Mouse (Mus musculus): ENCODE data around the gene Sh2d7. TPM values are rescaled to one million over a fixed set of nuclear protein-coding genes. Genes with fewer than 3 reads are reported as not detected.

Gene Sh2d7
- total RNA-seq (2014; fragmentation: Nextera tagmentation) (not detected in 2 replicates), total RNA-seq (2017) (not detected in 2 replicates)

DNA sequence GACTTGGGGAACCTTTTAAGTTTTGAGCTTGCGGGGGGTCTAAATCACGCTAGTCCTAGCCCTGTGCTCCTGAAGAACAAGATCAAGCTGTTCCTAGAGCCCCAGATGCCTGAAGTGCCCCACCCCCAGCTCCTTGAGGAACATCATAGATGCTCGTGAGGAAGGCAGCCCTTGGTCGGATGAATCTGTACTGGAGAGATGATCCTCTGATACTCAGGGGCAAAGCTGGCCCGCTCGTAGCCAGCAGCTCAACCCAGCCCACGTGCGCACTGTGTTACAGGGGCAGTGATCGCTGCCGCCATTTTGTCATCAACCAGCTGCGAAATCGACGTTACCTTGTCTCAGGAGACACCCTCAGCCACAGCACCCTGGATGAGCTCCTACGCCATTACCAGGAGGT lies at the start of gene Sh2d7:
Sh2d7 (plus strand) TSS at position 301 of the 400 bp plus-strand sequence.
- ATAC-seq (replicated peaks; ENCODE audit: low FRiP score, low TSS enrichment, poor library complexity, severe bottlenecking): no peak

DNA sequence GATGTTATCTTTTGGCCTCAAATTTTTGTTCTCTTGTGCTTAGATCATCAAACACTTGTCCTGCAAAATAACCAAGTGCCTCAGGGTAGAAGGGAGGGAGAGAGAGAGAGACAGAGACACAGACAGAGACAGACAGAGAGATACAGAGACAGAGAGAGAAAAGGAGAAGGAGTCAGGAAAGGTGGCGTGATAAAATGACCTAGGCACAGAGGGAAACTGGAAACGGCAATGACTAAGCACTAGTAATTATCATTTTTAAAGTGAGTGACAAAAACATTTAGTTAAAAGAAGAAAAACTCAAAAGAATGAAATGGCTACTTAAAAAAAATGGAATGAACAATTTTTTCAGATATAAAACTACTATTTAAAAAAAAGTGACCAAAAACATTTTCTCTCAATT lies 49.2 kb upstream of the Sh2d7 start:
- ATAC-seq (replicated peaks; ENCODE audit: low FRiP score, low TSS enrichment, poor library complexity, severe bottlenecking): no peak

DNA sequence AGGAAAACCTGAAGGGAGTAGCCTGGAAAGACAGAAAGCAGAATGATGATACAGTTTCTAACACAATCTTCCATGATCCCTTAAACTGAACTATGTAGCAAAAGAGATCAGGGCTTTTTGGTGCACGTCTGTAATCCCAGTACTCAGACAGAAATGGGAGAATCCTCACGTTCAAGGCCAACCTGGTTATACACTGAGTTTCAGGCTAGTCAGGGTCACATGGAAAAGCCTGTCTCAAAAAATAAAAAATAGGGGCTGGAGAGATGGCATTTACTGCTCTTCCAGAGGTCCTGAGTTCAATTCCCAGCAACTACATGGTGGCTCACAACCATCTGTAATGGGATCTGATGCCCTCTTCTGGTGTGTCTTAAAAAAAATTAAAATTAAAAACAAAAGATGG lies 48.4 kb upstream of the Sh2d7 start:
- no peak for ATAC-seq (replicated peaks; ENCODE audit: low FRiP score, low TSS enrichment, poor library complexity, severe bottlenecking)

DNA sequence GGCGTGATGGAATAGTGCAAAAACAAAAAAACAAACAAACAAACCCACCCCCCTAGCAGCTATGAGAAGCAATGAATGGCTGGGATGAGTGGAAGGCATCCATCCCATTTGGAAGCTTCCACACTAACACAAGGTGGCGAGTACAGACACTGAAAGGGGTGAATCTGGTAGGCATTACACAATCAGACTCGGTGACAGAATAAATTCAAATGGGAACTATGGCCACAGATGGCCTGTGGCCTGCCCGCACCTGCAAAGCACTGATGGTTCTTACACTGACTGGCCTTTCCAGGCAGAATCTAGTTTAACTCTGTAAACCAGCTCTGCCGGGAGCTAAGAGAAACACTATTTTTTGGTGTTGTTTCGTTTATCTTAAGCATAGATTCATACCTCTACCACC lies 39.5 kb upstream of the Sh2d7 start:
- ATAC-seq (replicated peaks; ENCODE audit: low FRiP score, low TSS enrichment, poor library complexity, severe bottlenecking): no peak

DNA sequence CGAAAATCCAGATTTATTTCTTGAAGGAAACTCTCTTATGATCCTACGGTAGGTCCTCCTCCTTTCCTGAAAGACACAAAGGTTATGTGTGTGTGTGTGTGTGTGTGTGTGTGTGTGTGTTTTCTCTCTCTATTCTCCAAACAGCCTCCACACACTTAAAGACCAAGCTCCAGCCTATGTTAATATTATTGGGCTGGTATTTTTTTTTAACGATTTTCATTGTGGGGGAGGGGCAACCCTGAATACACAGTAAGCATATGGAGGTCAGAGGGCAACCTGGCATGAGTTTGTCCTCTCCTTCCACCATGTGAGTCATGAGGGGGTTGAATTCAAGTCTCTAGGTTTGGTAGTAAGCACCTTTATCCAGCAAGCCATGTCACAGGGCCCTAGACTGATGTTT lies 39.0 kb upstream of the Sh2d7 start:
- no peak for ATAC-seq (replicated peaks; ENCODE audit: low FRiP score, low TSS enrichment, poor library complexity, severe bottlenecking)

DNA sequence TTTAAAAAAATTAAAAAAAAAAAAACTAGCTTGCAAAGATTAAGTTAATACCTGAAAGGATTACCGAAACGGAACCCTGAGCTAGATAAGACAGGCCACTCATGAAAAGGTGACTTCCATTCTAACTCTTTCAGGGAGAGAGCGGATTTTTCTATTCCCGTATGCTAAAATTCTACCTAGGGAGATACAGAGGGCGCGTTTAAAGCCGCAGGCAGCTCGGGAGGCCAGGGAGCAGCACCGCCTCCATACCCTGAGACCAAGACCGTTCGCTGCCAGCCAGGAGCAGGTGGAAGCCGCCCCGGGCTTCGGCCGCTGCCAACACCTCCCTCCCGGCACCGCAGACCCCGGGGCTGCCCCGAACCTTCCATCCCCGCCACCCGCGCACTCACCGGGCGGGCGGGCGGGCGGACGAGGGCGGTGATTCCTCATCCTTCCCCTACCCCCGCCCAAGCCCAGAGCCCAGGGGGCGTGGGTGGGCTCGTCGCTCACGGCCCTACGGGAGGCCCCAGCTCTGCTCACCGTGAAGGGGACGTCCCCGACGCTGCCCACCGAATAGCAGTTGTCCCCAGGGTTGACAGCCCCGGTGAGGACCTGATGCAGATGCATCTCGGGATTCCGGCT lies 37.8 kb upstream of the Sh2d7 start:
- peak; percentile 32; the same call in 1 of the 2 replicates for ATAC-seq (replicated peaks; ENCODE audit: low FRiP score, low TSS enrichment, poor library complexity, severe bottlenecking)

DNA sequence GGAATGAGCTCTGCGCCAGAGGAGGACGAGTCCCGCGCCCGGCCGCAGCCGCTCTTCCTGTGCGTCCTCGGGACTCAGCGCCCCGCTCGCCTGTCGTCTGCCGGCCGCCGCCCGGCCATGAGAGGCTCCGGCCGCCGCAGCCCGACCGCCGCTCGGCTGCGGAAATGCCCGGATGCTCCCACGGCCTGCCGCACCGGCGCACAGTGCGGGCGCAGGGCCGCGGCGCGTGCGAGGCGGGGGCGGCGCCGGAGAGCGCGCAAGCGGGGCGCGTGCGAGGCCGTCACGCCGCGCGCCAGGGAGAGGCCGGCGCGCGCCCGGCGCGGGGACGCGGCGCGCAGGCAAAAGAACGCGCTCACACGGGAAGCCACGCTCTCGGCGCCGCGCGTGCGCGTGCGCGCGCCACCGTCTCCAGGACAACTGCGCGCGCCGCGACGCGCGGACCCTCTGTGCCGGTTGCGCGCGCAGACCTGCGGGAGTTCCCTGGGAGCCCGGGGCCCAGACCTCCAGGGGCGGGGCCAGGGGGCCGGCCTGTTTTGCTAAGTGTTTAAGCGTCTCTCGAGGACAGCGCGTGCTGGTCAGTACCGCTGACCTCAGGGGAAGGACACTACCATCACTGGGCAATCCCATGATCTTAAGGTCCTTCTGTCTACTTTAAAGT lies 37.2 kb upstream of the Sh2d7 start, which contains the start of gene Dmxl2:
Dmxl2 (minus strand) TSS at position 174 of the 658 bp plus-strand sequence.
- ATAC-seq (replicated peaks; ENCODE audit: low FRiP score, low TSS enrichment, poor library complexity, severe bottlenecking): peak; percentile 62

DNA sequence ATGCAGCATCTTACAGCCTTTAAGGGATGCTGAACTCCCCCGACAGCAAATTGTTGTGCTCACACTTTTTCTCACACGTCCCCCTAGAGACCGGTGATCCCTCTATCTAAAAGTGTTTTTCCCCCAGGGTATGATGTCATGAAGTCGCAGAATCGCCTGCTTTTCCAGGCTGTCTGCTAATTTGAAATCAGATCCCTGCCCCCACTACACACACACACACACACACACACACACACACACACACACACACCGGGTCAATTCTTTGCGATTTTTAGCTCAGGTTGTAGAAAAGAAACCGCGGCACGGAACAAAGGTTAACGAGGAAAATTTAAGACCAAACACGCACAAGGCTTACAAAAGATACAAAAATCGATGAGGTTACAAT lies 36.7 kb upstream of the Sh2d7 start:
- no peak for ATAC-seq (replicated peaks; ENCODE audit: low FRiP score, low TSS enrichment, poor library complexity, severe bottlenecking)

DNA sequence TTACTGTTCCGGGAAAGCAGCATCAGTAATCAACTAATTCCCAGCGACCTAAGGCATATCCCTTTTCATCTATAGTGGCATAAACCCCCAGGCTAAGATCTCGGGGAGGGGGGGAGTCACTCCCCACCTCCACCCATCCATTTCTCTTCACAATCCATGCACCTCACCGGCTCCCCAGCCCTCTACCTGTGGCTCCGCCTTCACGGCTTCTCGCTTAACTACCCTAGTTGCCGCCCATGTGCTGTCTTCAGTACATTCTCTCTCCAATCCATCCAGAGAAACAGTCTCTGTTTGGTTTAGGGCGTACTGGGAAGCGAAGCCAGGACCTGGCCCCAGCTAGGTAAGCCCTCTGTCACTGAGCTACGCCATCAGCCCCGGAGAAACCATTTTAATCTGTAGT lies 35.9 kb upstream of the Sh2d7 start:
- ATAC-seq (replicated peaks; ENCODE audit: low FRiP score, low TSS enrichment, poor library complexity, severe bottlenecking): no peak

DNA sequence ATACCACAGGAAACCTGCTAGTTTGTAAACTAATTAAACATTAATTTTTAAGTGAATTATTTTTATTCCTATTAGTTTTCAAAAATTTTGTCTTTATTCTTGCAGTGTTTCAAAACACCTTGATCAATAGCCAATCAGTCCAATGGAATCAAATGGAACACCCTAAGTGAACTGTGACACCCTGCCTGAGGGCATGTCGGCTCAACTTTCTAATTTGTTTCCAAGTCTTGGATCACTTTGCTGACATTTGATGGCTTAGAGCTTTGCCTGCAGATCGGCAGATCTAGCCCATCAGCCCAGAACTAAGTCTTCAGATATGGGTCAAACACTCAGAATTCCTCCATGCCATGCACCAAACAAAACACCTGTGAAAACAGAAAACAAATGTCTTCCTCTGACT lies 22.8 kb upstream of the Sh2d7 start:
- ATAC-seq (replicated peaks; ENCODE audit: low FRiP score, low TSS enrichment, poor library complexity, severe bottlenecking): no peak

DNA sequence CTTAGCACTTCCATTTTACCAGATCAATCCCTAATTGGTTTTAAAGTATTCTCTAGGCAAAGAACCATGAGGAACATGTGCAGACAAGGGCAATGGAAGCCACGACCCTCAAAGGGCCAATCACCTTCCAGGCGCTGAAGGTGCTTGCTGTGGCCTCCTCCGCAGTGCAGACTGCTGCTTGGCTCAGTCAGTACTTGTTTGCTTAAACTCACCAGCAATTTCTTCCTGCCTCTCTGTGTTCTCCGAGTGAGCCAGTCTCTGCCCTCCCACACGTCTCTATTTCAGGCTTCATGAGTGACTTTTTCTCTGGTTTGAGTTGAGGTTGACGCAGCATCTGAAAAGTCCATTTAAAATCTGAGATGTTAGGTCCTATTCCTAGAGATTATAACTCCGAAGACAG lies 19.9 kb upstream of the Sh2d7 start:
- no peak for ATAC-seq (replicated peaks; ENCODE audit: low FRiP score, low TSS enrichment, poor library complexity, severe bottlenecking)

DNA sequence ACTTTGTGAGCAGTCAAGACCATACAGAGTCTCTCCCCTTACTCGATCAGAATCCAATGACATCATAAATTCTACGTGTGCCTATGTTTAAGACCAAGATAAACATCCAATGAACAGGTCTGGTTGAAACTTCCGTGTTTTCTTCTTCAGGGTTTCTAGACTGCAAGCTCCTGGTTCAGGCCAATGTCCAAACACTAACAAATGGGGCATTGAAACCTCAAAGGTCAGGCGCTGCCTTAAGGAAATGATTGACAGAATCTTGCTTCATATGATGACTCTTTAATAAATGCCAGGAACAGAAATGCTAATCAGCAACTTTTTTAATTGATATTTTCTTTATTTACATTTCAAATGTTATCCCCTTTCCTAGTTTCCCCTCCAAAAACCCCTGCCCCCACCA lies 18.5 kb upstream of the Sh2d7 start:
- no peak for ATAC-seq (replicated peaks; ENCODE audit: low FRiP score, low TSS enrichment, poor library complexity, severe bottlenecking)

DNA sequence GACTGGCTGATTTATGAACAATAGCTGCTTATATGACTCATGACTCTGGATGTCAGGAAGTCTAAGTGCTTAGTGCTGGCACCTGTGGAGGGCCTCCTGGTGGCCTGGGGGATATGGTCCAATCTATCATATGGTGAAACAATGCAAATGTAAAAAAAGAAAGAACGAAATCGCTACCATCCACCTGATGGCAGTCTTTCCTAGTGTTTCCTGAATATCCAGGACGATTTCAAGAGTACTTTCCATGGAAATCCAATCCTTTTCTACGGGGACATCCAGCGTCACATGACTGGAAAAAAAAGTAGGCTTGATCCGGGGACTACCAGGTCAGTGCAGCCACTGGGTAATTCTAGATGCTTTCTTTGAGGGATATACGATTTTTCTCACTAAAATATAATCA lies 11.1 kb upstream of the Sh2d7 start:
- ATAC-seq (replicated peaks; ENCODE audit: low FRiP score, low TSS enrichment, poor library complexity, severe bottlenecking): no peak

DNA sequence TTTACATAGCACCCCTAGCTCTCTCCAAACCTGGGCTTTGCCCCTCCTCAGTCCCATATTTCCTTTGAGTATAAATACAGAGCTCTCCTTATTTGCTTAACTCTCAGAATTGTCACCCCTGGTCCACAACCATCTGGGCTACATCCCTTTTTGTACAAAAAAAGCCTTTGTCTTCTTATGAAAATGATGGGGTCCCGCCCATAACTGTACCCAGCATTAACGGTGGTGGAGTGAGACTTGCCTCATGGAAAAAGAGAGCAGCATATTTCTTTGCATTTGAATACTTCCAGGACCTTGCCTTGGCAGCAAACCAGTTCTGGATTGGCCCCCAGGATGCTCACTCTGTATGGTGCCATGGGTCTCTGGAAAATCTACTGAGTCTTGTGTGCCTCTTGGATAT lies 8.8 kb upstream of the Sh2d7 start:
- no peak for ATAC-seq (replicated peaks; ENCODE audit: low FRiP score, low TSS enrichment, poor library complexity, severe bottlenecking)

DNA sequence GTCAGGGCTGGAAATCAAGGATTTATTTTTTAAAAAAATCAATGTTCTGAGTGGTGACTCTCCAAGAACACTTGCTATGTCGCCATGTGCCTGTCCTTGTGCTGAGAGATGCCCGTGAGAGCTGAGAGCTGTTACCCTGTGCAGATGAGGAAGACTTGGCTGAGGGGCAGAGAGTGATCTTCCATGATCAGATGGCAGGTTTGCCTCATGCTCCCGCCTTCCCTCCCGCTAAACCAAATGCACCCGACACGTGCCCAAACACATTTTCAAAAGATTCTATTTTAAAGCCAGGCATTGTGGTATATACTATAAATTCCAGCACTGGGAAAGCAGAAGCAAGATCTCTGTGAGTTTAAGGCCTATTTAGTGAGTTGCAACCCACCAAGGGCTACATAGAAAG lies 7.9 kb upstream of the Sh2d7 start:
- no peak for ATAC-seq (replicated peaks; ENCODE audit: low FRiP score, low TSS enrichment, poor library complexity, severe bottlenecking)

DNA sequence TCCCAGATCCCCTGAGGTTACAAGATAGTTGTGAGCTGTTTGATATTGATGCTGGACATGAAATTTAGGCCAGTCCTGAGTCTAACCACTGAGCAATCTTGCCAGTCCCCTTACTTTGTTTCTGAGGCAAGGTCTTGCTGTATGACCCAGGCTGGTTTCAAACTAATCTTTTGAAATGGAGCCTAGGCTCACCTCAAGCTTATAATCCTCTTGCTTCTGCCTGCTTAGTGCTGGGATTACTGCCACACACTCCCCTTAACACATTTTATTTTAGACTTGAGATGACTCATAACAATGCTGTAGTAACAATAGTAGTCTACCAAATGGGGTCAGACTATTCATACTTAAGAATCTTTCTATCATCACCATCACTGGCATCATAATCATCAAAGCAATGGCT lies 7.4 kb upstream of the Sh2d7 start:
- ATAC-seq (replicated peaks; ENCODE audit: low FRiP score, low TSS enrichment, poor library complexity, severe bottlenecking): no peak

DNA sequence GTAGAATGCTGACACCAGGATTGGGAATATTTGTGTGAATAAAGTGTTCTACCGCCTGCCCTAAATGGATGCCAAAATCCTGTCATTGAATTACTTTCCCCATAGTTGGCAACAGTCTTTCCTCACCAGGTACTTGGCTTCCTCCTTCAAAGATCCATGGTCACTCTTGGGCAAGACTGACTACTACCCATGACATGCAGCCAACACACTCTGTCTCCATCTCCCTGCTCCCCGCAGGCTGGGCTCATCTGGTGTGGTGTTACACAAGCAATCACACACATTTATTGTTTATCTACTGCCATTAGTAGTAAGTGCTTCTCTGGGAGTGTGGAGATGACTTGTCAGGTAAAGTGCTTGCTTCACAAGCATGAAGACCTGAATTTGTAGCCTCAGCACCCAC lies 5.9 kb upstream of the Sh2d7 start:
- ATAC-seq (replicated peaks; ENCODE audit: low FRiP score, low TSS enrichment, poor library complexity, severe bottlenecking): no peak

DNA sequence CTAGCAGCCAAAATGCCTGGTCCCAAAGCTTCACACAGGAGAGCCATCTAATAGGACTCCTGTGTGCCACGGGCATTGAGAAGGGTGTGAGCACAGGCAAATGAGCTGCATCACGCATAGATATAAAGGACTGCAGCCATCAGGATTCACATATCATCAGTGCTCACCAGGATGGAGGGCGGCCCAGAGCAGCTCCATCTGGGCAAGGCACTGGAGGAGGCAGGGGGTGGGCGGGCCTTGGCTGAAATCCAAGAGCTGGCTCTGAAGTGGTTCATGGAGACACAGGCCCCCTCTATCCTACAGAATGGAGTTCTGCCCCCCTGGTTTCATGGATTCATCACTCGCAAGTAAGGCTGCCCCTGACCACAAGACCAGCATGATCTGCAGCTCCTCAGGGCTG lies 4.8 kb upstream of the Sh2d7 start:
- peak; percentile 45; the same call in 1 of the 2 replicates for ATAC-seq (replicated peaks; ENCODE audit: low FRiP score, low TSS enrichment, poor library complexity, severe bottlenecking)

DNA sequence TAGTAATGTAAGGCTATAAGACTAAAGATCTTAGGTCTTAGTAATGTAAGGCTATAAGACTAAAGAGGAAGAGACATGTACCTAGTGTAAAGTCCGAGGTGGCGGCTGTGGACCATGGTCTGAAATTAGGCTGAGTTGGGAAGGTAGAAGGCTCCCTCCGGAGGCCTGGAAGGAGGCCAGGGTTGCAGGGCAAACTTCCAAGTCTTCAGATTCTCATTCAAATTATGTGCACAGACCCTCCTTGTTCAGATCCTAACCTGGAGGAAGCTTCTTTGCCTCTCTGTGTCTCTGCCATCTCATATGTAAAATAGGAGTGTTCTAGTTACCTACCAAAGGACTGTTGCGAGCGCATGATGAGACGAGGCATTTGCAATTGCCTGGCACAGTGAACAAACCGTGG lies 2.5 kb upstream of the Sh2d7 start:
- ATAC-seq (replicated peaks; ENCODE audit: low FRiP score, low TSS enrichment, poor library complexity, severe bottlenecking): no peak

DNA sequence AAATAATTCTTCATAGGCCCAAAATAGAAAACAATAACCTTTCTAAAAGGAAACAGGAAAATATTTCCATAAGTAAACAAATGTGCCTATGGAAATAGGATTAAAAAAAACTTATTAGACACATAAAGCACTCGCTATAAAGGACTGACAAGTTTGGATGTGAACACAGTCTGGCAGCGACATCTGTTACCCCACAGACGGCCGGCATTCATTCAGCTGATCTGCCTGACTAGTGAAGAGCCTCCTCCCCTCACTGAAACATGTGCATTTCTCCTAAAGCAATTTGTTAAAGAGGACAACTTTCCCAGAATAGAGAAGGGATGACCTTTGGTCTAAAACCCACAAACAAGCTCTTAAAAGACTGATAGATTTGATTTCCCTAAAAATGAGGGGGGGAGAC lies 1.8 kb upstream of the Sh2d7 start:
- no peak for ATAC-seq (replicated peaks; ENCODE audit: low FRiP score, low TSS enrichment, poor library complexity, severe bottlenecking)

DNA sequence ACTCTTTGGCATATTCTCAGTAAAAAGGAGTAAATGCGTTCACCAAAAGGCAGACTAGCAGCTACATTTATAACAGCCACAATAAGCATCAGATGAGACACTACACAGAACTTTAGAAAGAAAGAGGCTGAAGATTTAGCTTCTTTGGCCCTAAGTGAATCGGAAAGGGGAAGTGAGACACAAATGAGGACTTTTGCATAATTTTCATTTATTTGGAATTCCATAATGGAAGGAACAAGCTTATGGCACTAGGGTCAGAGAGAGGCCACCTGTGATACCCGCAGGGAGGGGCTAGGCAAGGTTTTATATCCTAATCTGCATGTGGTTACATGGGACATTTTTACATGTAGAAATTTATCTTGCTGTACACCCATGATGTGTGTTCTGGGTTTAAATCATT lies 1.3 kb upstream of the Sh2d7 start:
- ATAC-seq (replicated peaks; ENCODE audit: low FRiP score, low TSS enrichment, poor library complexity, severe bottlenecking): no peak
